Mouse (Mus musculus): ENCODE results near the gene Gm28036.
"Not testable (repeated sequence)": the region's sequence is repeated elsewhere in the genome, so short reads cannot be mapped to it uniquely, and the experiment has no call there.

The Gm28036 gene

DNA sequence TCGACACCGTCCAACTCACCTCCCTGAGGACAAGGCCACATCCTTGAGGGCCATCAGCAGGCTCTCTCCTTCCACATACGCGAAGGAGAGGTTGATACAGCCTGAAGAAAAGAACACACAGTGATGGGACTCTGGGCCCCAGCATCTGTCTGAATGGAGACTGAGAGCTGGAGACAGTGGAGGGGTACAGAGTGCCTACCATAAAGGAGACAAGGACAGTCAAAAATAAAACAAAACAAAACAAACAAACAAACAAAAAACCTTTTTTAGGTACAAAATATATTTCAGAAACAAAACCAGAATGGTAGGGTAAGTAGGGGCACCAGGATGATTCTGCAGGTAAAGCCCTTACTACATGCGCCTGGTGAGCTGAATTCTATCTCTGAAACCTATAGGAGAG is at the start of gene Gm28036:
Gene Gm28036, minus strand, starts transcription at position 101 of the 400 bp plus-strand sequence.
- no peak for DNase-seq

GRCm38 (mm10) chr2:156166557-156166956 is 39.7 kb upstream of the Gm28036 start:
- no peak for DNase-seq

DNA sequence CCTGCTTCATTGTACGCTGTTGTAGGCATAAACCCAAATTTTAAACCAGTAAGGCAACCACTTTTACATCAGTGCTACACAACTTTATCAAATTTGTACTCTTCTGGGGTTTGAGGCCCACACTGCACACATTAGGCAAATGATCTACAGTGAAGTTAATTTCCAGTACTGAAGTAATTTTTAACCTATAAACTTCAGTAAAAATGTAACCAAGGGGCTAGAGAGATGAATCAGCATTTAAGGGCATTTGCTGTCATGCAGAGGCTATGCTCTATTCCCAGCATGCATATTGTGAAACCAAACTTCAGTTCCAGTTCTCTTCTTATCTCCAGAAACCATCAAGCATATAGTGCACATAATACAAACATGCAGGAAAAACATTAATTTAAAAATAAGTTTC is 38.6 kb upstream of the Gm28036 start:
- DNase-seq, result no peak

- no peak for DNase-seq
These were observed 24.6 kb upstream of the Gm28036 start for GRCm38 (mm10) chr2:156151538-156151937.

- no peak for DNase-seq
These were observed 20.5 kb upstream of the Gm28036 start for GRCm38 (mm10) chr2:156147316-156147915.

DNA sequence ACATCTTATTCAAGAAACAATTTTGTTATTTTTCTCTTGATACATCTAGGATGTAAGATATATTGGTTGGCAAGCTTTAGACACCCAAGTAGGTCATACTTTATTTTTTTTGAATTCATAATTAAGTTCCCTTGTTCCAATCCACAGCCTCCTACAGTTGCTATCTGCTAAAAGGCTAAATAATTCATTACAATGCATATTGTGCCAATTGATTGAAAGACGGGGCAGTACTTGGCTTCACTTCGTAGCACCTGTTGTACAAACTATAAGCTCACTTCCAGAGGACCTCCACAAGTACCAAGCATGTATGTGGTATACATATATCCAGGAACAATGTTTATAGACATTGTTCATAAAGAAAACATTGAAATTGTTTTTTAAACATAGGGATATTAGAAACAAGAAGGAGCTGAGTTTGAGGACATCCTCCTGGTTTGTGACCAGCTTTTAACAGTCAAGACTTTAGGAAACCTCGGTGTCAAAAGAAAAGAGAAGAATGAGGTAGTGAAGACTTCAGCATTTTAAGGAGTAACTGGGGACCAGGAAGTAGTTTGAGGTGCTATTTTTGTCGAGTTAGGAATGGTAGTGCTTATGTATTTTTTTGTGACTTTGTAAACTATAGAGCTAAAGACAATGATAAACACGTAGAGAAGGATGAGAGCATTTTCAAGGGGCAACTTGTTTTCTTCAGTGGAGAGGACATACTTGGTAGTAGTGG is 19.5 kb upstream of the Gm28036 start:
- DNase-seq, result no peak

GRCm38 (mm10) chr2:156145486-156146130 is 18.7 kb upstream of the Gm28036 start:
- no peak for DNase-seq

DNA sequence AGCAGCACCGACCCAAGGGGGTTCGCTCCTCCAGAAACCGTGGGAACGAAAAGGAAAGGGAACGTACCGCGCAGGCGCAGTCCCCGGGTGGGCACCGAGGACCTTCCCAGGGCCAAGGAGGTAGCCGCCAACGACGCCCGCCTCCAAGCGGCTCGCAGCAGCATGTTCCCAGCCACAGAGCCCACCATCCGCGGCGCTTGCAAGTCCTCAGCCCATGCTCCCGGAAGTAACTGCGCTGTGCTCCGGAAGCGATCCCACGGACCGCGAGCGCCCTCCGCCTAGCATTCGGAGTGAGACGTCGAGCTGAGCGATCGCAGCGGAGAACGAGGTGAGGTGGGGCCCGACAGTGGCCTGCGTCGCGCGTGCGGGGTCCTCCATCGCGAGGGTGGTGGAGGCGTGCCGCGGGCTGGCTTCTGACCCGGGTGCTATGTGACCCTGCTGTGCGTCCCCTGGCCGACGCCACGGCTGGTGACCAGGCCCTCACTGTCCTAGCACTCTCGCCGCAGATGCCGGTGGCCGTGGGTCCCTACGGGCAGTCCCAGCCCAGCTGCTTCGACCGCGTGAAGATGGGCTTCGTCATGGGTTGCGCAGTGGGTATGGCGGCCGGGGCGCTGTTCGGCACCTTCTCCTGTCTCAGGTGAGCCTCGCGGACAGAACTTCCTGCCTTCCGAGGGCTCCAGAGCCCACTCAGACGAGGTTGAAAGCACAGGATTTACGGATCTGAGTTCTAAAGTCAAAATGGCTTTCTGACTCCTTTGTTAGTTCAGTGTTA is 17.2 kb upstream of the Gm28036 start, which contains the start of the genes Romo1 and Nfs1:
Gene Romo1, plus strand, starts transcription at position 87 of the 772 bp plus-strand sequence.
Gene Nfs1, minus strand, starts transcription at position 234 of the 772 bp plus-strand sequence.
- peak; percentile 92 for DNase-seq

DNA sequence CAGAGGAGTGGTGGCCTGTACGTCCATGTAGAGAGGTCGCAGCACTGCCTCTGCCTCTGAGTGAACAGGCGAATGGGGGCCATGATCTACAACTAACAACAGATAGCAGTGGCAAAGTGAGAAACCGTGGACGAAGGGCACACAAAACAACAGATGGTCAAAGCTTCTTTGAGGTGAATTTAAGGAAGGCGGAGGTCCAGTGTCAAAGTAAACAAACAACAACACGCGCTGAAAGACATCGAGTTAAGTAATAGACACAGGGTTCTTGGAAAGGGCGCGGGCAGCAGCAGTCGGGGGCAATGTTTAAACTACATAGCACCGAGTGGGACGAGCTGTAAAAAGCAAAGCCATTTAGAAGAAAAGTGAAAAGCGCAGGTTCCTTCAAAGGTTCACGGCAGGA is 16.5 kb upstream of the Gm28036 start:
- no peak for DNase-seq

GRCm38 (mm10) chr2:156142820-156143219 is 15.9 kb upstream of the Gm28036 start:
- DNase-seq, result no peak

DNA sequence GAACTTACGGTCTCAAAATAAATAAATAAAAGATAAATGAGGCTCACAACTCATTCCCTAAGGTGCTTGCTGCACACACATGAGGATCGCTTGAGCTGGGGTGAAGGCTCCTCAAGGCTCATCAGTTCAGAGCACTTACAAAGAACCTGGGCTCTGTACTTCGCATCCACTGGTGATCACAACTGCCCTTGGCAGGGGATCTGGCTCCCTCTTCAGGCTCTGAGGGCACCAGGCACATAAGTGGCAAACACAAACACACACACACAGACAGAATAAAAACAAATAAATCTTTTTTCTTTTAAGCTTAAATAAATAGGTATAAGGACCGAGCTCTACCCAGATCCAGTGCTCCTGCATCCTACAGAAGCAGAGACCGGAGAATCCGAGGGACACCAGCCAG is 8.8 kb upstream of the Gm28036 start:
- DNase-seq, result no peak

DNA sequence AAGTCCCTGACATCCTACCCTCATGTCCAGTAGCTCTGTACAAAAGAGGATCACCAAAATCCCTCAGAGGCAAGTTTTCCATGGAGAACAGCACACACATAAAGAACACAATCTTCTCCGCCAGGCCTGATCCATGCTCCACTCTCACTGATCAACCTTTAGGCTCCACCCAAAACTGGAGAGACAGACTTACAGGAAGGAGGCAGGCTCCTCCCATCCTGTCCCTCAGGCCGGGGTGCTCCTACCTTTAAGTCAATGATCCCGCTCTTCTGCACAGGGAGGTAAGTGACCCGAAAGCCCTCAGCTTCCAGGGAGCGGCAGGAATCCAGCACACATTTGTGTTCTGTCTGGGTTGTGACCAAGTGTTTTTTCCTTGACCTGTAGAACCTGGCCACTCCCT is 7.3 kb upstream of the Gm28036 start:
- no peak for DNase-seq

- no peak for DNase-seq
These were observed 3.2 kb downstream of the Gm28036 start for GRCm38 (mm10) chr2:156123731-156124130.

- DNase-seq, result no peak
These were observed 7.3 kb downstream of the Gm28036 start for GRCm38 (mm10) chr2:156119566-156119965.

- DNase-seq, result not testable (repeated sequence)
These were observed 14.8 kb downstream of the Gm28036 start for GRCm38 (mm10) chr2:156112080-156112423.

GRCm38 (mm10) chr2:156111358-156112079 is 15.4 kb downstream of the Gm28036 start, which contains the start of the genes Cpne1 and Rbm12:
Gene Cpne1 (minus strand): TSS chr2:156111965.
Gene Rbm12 (minus strand): TSS chr2:156111978.
- DNase-seq, result peak; percentile 95

DNA sequence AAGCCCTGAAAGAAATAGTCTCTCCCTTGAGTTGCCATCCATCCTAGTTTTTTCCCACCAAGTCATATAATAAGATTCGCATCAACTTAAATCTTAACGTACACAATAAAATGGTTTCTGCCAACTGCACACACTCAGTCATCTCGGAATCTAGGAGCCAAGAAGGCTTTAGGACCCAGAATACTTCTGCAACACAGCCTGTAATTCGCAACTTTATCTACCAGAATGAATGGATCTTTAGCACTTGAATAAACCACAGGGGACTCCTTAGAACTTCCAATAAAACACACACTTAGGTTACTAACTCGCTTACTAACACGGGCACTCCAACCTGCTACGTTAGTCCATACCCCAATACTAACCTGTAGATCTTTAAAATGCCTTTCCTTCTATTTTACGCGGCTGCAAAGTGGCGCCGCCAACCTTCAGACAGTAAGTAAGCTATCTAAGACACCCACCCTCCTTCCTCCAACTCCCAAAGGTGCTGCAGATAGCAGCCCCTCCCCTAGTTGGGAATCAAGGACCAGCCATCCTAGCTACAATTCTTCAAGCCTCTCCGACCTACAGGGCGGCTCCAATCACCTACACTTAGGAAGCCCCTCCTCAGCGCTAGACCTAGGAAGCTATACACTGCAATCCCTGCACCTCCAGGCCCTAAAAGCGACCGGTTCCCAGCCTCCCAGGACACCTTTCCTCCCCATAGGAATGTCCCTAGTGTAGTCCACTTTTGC is 16.1 kb downstream of the Gm28036 start:
- peak; percentile 22 for DNase-seq

DNA sequence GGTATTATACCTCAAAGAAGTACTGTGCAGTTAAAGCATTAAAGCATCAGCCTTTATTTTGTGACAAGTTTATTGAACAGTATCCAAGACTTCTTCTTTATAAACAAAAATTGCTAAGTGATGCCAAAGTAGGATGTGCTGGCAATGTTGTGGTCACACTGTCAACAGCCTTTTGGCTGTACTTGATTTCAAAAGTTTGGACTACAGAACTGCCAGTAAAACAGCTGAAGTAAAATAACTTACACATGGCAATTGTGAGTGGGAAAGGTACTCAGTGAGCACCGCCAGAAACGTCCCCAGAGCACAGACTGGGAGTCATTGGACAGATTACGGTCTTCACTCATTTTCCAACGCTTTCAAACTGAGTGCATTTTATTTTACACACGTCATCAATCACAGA is 35.0 kb downstream of the Gm28036 start:
- no peak for DNase-seq

DNA sequence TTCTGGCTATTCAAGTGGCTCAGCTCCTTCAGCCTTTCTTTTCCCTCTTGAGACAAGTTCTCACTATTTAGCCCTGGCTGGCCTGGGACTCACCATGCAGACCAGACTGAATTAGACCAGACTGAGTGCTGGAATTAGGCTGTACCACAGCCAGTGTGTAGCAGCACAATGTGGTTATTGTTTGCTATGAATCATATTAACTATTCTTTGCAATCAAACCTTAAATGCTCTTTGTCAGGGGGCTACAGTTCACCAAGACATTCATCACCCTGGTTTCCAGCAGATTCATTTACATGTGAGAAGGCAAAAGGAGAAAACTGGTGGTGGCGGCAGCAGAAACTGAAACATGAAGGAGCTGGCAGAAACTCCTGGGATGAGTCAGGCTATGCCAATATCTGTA is 37.1 kb downstream of the Gm28036 start:
- no peak for DNase-seq

DNA sequence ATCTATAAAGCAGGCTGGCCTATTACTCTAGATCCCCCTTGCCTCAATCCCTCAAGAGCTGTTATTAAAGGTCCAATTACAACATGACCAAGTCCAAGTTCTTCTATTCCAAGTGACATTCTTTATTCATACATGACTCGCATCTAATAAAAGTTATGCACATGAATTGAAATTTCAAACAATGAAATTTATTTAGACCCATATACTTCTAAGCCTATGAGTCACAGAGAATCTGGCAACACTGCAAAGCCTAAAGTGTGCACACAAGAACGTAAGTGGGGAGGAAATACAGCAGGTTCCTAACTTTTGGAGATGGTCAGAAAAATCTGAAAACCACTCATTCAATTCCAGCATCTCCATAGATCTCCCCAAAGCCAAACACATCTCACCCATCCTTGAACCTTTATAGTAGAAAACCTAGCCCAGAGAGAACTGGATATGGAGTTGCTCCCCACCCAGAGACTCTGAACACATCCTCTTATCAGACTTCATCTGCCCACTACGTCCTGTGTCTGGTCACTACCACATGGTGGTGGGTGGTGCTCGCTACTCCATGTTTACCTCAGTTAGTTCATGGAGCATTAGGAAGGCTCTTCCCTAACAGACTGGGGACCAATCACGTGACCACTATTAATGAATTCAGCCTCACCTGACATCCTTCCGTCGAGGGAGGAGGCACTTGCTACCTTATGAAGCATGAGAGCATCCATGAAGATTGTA is 39.3 kb downstream of the Gm28036 start:
- no peak for DNase-seq

DNA sequence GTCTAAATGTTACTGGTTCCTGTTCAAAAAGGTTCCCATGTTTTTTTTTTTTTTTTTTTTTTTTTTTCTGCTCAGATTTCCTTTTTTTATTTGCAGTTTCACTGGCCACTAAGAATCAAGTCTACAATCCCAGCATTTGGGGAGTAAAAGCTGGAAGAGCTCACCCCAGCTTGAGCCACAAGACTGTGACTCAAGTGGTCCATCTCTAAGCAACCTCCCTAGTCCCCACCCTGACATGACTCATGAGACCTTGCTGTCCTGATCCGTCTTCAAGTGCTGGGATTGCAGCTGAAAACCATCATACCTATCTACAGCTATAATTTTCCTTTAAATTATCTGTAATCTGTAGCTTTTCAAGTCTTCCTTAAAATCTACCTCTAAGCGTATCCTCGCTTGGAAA is 42.4 kb downstream of the Gm28036 start:
- no peak for DNase-seq
